Mouse (Mus musculus) midbrain, embryonic 12.5 days (tissue): ENCODE data around the gene Gabrr1. TPM values are rescaled to one million over a fixed set of nuclear protein-coding genes. Genes with fewer than 3 reads are reported as not detected.

Experiments
- ATAC-seq: fragments of 200-750 bp; cut with Nextera tagmentation; 2 replicates; pipeline ENCODE4 v1.8.0; 2017; ENCODE audit warnings: low read depth, moderate TSS enrichment, moderate library complexity; ENCODE audit not compliant: low FRiP score
- H3K27ac ChIP-seq: fragments of 300-500 bp; sonication (generic); replicated peaks from 2 replicates; pipeline ENCODE4 v1.5.1; 2016; ENCODE audit warnings: mild to moderate bottlenecking
- H3K27me3 ChIP-seq: fragments of 300-500 bp; sonication (generic); 2 replicates; pipeline ENCODE4 v1.6.1; 2016; ENCODE audit warnings: mild to moderate bottlenecking
- H3K36me3 ChIP-seq: fragments of 300-500 bp; sonication (generic); 2 replicates; pipeline ENCODE4 v1.6.1; 2016
- H3K4me1 ChIP-seq: fragments of 300-500 bp; sonication (generic); 2 replicates; pipeline ENCODE4 v1.6.1; 2016
- H3K4me2 ChIP-seq: fragments of 300-500 bp; sonication (generic); replicated peaks from 2 replicates; pipeline ENCODE4 v1.6.1; 2016; ENCODE audit warnings: mild to moderate bottlenecking, moderate library complexity
- H3K4me3 ChIP-seq: fragments of 300-500 bp; sonication (generic); 2 replicates; pipeline ENCODE4 v1.5.1; 2016; ENCODE audit warnings: mild to moderate bottlenecking
- H3K9ac ChIP-seq: fragments of 300-500 bp; sonication (generic); replicated peaks from 2 replicates; pipeline ENCODE4 v1.6.1; 2016; ENCODE audit warnings: mild to moderate bottlenecking, moderate library complexity
- H3K9me3 ChIP-seq: fragments of 300-500 bp; sonication (generic); 2 replicates; pipeline ENCODE4 v1.6.1; 2016; ENCODE audit warnings: mild to moderate bottlenecking
- WGBS: fragments of 180-500 bp; shearing (Covaris S2); methylation state at CpG from one replicate; pipeline ENCODE4 v1.1.7; 2016; 5-methylcytosine and 5-hydroxymethylcytosine counted together
- polyA plus RNA-seq: library from polyadenylated mRNA; unstranded; fragments of >200 nt; fragmentation: Nextera tagmentation; extraction: Ambion mirVana; gene quantifications from 2 replicates; pipeline ENCODE4 v1.2.1, GENCODE M21; 2016

Gene Gabrr1
- polyA plus RNA-seq, 1 experiment from 2014 or later: not detected

DNA sequence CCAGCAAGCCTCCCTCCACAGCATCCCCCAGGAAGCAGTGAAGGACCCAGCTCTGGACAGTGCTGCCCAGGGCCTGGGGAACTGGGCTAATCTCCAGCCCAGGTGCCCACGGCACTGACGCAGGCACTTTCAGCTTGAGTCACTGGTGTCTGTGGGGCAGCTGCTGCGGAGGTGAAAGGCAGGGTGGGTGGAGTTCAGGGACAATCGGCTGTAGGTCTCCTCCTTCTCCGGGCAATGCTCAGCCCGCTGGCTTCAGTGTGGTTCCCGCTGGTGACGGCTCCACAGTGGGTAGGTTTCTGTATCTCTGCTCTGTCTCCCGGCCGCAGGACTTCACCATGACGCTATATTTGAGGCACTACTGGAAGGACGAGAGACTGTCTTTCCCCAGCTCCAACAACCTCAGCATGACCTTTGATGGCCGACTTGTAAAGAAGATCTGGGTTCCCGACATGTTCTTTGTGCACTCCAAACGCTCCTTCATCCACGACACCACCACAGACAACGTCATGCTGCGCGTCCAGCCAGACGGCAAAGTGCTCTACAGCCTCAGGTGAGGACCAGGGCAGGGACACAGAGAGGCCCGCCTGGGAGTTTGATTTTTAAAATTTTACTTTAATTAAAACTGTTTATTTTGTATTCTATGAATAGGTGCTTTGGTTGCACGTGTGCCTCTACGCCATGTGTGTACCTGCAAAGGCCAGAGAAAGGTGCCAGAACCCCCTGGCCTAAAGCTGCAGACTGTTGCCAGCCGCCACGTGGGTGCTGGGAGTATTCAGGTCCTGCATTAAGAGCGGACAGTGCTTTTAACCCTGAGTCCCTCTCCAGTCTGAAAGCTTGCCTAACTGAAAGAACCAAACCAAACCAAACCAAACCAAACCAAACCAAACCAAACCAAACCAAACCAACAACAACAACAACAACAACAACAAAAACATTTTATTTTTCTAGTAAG lies 20.0 kb downstream of the Gabrr1 start:
- Histone ChIP-seq H3K9me3 (no peaks in the 10 kb centered on the region), H3K9ac (no peak overlapping the region), H3K4me1 (no peaks in the 10 kb centered on the region), H3K4me2 (no peak overlapping the region), H3K27ac (no peak overlapping the region), H3K27me3 (0 out of 2 replicates have a peak, but pooled peaks cover under 1% of the 10 kb centered on the region), H3K4me3 (no peak overlapping the region), H3K36me3 (no peaks in the 10 kb centered on the region)
- no peak for ATAC-seq
- WGBS: 89% methylated on average over 26 of the region's 26 CpGs

DNA sequence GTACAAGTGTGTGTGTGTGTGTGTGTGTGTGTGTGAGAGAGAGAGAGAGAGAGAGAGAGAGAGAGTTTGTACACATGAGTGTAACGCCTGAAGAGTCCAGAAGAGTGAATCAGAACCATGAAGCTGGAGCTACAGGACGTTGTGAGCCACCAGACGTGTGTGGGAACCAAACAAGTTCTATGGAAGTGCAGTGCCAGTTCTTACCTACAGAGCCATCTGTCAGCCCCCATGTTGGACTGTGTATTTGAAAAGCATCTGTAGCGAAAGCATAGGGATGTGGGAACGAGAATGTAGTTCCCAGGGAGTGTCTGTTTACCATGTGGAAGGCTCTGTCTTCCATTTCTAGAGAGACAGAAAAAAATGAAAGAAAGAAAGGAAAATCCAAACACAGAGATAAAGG lies 51.2 kb downstream of the Gabrr1 start:
- H3K27ac ChIP-seq: no peak overlapping the region
- no peak for ATAC-seq
- no peak overlapping the region for H3K4me3 ChIP-seq
- H3K9ac ChIP-seq: no peak overlapping the region
- 0 out of 2 replicates have a peak, but pooled peaks cover 2% of the 10 kb centered on the region for H3K4me1 ChIP-seq
- 80% methylated on average over 5 of the region's 5 CpGs for WGBS
- peaks cover 16% of the 10 kb centered on the region; the same call in 1 of the 2 replicates for H3K27me3 ChIP-seq
- H3K4me2 ChIP-seq: no peak overlapping the region
- no peaks in the 10 kb centered on the region for H3K9me3 ChIP-seq
- no peaks in the 10 kb centered on the region for H3K36me3 ChIP-seq

DNA sequence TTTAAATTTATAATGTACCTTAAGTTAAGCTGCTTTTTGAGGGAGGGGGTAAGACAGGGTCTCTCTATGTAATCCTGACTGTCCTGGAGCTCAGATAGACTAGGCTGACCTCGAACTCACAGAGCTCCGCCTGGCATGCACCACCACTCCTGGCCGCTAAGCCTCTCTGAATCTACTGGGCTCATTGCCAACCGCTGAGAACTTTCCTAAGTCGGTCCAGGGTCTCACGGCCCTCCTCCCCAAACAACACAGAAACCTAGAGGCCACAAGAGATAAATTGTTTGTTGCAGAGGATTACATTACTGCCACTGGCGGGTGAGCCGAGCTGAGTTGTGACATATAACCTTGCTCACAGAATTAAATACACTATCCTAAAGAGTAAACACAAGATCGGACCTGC lies 55.8 kb downstream of the Gabrr1 start:
- H3K27me3 ChIP-seq: peaks cover 16% of the 10 kb centered on the region; the same call in 1 of the 2 replicates
- 19% methylated on average over 9 of the region's 9 CpGs for WGBS
- no peak for ATAC-seq
- H3K36me3 ChIP-seq: no peaks in the 10 kb centered on the region
- peaks cover 2% of the 10 kb centered on the region; the same call in 1 of the 2 replicates for H3K4me1 ChIP-seq
- no peak overlapping the region for H3K9ac ChIP-seq
- H3K4me3 ChIP-seq: peak overlapping the region; percentile 64
- H3K27ac ChIP-seq: no peak overlapping the region
- no peaks in the 10 kb centered on the region for H3K9me3 ChIP-seq
- H3K4me2 ChIP-seq: peak overlapping the region; percentile 68

DNA sequence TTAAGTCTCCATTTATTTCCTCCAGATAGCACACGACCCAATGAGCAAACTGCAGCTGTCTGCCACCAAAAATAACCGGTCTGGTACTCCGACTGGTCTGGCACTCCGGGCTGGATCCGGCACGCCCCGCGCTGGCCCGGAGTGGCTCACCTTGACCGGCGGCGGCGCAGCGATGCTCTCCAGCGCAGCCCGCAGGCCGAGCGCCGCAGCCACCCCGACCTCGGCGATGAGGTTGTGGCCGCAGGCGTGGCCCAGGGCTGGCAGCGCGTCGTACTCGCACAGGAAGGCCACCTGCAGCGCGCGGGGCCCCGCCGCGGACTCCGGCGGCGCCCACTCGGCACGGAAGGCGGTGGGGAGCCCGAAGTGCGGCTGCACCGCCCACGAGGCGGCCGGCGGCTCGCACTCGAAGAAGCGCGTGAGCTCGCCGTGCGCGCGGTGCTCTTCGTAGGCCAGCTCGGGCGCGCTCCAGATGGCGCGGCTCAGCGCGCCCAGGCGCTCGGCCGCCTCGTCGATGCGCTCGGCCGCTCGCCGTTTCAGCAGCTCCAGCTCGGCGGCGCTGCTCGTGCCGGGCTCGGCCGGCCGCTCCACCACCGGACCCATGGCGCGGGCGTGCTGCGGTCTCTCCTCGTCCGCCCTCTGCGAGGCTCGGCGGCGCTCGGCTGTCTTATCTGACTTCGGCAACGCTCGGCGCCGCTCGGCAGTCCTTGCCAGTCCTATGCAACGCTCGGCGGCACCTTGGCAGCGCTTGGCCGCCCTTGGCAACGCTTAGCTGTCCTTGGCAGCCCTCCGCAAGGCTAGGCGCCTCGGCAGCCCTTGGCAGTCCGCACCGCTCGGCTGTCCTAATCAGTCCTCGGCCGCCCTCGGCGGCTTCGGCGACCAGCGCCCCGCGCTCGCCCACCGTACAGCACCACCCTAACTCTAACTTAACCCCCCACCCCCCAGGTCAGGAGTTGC lies 56.7 kb downstream of the Gabrr1 start:
- H3K4me2 ChIP-seq: peak overlapping the region; percentile 68
- peak overlapping the region; percentile 77 for H3K27ac ChIP-seq
- under 1% methylated on average over 119 of the region's 123 CpGs for WGBS
- H3K27me3 ChIP-seq: peaks cover 16% of the 10 kb centered on the region; the same call in 1 of the 2 replicates
- H3K9ac ChIP-seq: peak overlapping the region; percentile 62
- no peaks in the 10 kb centered on the region for H3K9me3 ChIP-seq
- peak overlapping the region; percentile 64 for H3K4me3 ChIP-seq
- ATAC-seq: peak; percentile 91
- H3K36me3 ChIP-seq: no peaks in the 10 kb centered on the region
- peaks cover 2% of the 10 kb centered on the region; the same call in 1 of the 2 replicates for H3K4me1 ChIP-seq

DNA sequence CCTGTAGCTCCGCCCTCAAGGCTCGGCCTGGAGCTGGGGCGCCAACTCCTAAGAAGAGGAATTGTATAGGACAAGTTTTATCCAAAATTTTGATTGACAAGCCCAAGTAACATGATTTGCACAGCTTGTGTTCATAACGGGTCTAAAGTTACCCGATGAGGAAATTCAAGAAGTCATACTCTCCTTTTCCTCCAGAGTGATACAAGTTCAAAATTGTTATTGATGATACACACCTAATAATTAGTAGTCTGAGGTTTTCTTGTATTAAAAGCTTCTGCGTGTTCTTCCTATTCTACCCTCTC lies 57.4 kb downstream of the Gabrr1 start, which contains the start of gene Pm20d2:
Gene Pm20d2, minus strand, starts transcription at position 3 of the 302 bp plus-strand sequence.
- ATAC-seq: no peak
- Histone ChIP-seq H3K4me2 (peak within 1 kb of the TSS; percentile 68), H3K4me1 (peaks cover 2% of the 10 kb centered on the region; the same call in 1 of the 2 replicates), H3K9ac (peak within 1 kb of the TSS; percentile 62), H3K27ac (peak within 1 kb of the TSS; percentile 77), H3K9me3 (0 out of 2 replicates have a peak, but pooled peaks cover 4% of the 10 kb centered on the region), H3K27me3 (peaks cover 16% of the 10 kb centered on the region; the same call in 1 of the 2 replicates), H3K36me3 (no peaks in the 10 kb centered on the region), H3K4me3 (peak within 1 kb of the TSS; percentile 64)
- WGBS: 20% methylated on average over 6 of the region's 6 CpGs

DNA sequence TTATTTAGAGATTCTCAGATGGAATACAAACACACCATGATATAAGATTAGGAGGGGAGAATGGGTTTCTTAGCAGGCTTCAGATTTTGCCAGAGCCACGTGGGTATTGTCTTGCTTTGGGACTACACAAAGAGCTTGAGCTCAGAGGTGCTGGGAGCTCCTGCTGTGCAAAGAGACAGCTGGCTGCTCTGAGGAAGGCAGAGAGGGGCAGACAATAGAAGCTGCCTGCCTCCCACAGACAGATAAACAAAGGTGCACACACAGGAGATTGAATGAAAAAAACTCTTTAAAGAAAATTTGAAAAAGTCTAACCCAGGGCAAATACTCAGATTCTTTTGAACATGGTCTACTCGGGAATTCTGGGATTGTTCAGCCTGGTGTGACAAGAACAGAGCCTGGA lies 65.8 kb downstream of the Gabrr1 start:
- no peak for ATAC-seq

DNA sequence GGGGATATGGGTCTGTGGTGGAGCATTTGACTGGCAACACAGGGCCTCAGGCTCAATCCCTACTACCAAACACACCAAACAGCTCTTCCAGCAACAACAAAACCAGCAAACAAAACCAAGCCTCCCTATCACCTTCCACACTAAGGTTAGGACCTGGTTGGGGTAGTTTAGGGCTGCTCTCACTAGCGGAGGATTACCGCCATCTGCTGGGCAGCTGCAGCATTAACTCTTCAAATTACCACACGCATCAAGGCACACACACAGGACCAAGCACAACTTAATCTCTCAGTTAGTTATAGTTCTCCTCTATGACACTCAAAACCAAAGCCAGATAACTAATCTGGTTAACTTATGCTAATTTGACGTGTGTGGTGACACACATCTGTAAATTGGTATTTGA lies 72.4 kb downstream of the Gabrr1 start:
- peak; percentile 19; the same call in 1 of the 2 replicates for ATAC-seq
- WGBS: under 1% methylated on average over 4 of the region's 4 CpGs
- peaks cover 10% of the 10 kb centered on the region; the same call in 1 of the 2 replicates for H3K4me1 ChIP-seq

More for the DNA sequence above, 65.8 kb downstream of the Gabrr1 start:
- no peaks in the 10 kb centered on the region for H3K36me3 ChIP-seq
- no peak overlapping the region for H3K4me2 ChIP-seq
- H3K9ac ChIP-seq: no peak overlapping the region
- no peaks in the 10 kb centered on the region for H3K4me1 ChIP-seq
- no peak overlapping the region for H3K27ac ChIP-seq
- 3% methylated on average over 2 of the region's 2 CpGs for WGBS
- no peak overlapping the region for H3K4me3 ChIP-seq
- H3K9me3 ChIP-seq: 0 out of 2 replicates have a peak, but pooled peaks cover 5% of the 10 kb centered on the region
- H3K27me3 ChIP-seq: no peaks in the 10 kb centered on the region

DNA sequence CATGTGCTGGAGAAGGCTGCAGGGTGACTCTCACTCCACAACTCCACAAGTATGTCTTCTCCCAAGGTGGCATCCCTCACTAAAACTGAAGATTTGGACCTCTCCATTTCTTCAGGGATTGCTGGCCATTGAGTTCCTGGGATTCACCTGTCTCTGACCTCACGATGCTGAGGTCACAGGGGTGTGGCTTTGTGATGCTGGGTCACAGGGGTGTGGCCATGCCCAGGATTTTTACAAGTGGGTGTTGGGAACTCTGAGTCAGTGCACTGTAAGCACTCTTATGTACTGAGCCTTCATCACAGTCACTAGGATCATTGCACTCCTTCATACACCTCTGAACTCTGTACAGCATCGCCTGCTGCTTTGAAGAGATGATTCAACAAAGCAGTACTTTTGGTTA lies 75.2 kb downstream of the Gabrr1 start:
- WGBS: 74% methylated on average over 2 of the region's 2 CpGs
- H3K36me3 ChIP-seq: no peaks in the 10 kb centered on the region
- no peak for ATAC-seq
- no peak overlapping the region for H3K4me2 ChIP-seq
- no peak overlapping the region for H3K27ac ChIP-seq
- no peaks in the 10 kb centered on the region for H3K9me3 ChIP-seq
- no peak overlapping the region for H3K9ac ChIP-seq
- H3K4me1 ChIP-seq: peaks cover 10% of the 10 kb centered on the region; the same call in 1 of the 2 replicates
- H3K27me3 ChIP-seq: no peaks in the 10 kb centered on the region
- H3K4me3 ChIP-seq: no peak overlapping the region

More for the DNA sequence above, 72.4 kb downstream of the Gabrr1 start:
- H3K27ac ChIP-seq: no peak overlapping the region
- no peaks in the 10 kb centered on the region for H3K36me3 ChIP-seq
- no peak overlapping the region for H3K9ac ChIP-seq
- H3K4me2 ChIP-seq: no peak overlapping the region
- no peak overlapping the region for H3K4me3 ChIP-seq
- H3K27me3 ChIP-seq: no peaks in the 10 kb centered on the region
- H3K9me3 ChIP-seq: no peaks in the 10 kb centered on the region

DNA sequence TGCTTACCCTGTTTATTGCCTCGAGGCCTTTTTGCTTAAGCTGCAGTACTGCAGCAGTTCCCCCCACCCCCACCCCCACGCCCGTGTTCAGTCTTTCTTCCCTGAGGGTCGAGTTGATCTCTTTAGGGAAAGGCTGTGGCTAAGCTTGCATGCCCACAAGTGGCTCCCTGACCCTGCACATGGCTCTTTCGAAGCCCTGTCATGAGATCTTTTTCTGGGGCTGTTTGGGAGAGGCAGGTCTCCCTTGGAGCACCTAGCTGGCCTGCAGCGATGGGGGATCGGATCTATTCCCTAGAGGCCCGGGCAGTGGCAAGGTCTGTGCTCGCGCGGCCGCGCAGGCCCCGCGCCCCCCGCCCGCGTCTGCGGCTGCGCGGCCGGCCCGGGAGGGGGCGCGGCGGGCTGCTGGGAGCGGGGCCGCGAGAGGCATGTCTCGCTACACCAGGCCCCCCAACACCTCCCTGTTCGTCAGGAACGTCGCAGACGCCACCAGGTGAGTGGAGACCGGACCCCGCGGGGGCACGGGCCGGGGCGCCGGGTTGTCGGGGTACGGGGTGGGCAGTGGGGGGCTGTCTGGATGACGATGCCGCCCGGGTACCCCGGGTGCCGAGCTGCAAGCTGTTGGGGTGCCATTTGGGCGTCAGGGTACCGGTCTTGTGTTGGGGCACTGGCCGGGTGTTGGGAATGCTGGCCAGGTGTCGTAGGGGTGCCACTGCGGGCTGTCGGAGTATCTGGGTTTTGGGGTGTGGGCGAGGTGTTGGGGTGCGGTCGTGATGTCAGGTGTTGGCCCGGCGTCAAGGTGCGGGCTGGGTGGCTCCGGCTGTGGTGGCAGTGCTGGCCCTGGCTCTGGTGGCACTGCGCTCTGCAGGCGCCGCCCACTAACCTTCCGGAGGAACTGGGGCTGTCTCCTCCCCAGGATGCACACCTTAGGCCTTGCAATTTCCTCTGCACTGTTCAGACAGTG lies 76.8 kb downstream of the Gabrr1 start, which contains the start of gene Srsf12:
Gene Srsf12, plus strand, starts transcription at position 111 of the 961 bp plus-strand sequence.
- H3K4me3 ChIP-seq: peak within 1 kb of the TSS; percentile 68
- H3K27me3 ChIP-seq: no peaks in the 10 kb centered on the region
- peaks cover 10% of the 10 kb centered on the region; the same call in 1 of the 2 replicates for H3K4me1 ChIP-seq
- no peaks in the 10 kb centered on the region for H3K9me3 ChIP-seq
- peak within 1 kb of the TSS; percentile 100 for H3K4me2 ChIP-seq
- peak within 1 kb of the TSS; percentile 82 for H3K9ac ChIP-seq
- peak; percentile 80 for ATAC-seq
- H3K27ac ChIP-seq: peak within 1 kb of the TSS; percentile 49; the same call in 1 of the 2 replicates
- 4% methylated on average over 57 of the region's 65 CpGs for WGBS
- H3K36me3 ChIP-seq: no peaks in the 10 kb centered on the region
